Mouse (Mus musculus): ENCODE measurements around the gene Dennd1a.

Dennd1a gene

DNA sequence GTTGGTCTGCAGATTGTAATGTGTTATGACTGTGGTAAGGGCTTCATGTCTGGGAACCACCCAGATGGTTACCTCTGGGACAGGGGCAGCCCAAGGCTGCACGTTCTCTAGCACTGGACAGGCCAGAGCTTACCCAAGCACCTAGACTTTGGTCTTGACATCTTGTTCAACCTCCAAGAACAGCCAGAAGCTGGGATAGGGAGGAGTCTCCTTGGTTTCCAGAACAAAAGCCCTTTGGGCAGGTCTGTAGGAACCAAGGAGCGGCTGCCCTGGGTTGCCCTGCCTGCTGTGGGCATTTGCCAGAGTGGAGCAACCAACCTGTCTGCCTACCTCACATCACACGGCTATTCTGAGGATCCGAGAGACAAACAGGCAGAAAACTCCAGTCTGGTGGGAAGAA, 490.1 kb downstream of the Dennd1a start:
- DNase-seq = no peak

DNA sequence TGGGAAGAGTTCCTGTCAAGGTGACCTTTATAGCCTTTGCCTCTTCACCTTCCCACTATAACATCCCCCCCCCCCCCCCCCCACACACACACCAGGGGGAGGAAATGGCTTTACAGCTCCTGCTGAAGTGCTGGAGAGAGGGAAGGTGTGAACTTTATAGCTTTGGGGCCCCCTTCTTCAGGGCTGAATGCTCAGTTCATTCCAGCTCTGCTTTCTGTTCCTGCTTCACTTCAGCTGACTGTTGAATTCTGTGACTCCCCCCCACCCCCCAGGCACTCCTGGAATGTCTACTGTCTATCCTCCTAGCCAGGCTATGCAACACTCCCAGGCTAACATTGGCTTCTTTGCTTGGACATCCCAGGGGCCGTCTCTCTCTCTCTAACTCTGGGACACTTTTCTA, 491.2 kb downstream of the Dennd1a start:
- DNase-seq = no peak

DNA sequence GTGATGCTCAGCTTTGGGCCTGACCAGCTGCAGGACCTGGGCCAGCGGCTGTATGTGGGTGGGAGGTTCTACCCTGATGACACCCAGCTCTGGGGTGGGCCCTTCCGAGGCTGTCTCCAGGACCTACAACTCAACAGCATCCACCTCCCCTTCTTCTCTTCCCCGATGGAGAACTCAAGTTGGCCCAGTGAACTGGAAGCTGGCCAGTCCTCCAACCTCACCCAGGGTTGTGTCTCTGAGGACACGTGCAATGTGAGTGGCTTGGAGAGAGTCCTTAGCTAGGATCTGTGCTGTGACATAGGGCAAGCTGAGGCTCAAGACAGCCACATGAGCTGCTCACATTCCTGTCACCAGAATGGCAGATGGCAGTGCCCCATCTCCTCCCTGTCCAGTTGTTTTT, 495.9 kb downstream of the Dennd1a start:
- no peak for DNase-seq

DNA sequence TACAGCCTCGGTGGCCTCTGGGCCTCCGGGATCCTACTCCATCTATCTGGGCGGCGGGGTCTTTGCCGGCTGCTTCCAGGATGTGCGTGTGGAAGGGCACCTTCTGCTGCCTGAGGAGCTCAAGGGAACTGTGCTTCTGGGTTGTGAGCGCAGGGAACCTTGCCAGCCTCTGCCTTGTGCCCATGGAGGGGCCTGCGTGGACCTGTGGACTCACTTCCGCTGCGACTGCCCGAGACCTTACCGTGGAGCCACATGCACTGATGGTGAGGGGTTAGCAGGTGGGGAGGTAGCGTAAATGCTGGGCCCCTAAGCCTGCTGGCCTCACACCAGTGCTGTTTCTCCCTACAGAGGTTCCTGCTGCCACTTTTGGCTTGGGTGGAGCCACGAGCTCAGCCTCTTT, 496.5 kb downstream of the Dennd1a start:
- no peak for DNase-seq

DNA sequence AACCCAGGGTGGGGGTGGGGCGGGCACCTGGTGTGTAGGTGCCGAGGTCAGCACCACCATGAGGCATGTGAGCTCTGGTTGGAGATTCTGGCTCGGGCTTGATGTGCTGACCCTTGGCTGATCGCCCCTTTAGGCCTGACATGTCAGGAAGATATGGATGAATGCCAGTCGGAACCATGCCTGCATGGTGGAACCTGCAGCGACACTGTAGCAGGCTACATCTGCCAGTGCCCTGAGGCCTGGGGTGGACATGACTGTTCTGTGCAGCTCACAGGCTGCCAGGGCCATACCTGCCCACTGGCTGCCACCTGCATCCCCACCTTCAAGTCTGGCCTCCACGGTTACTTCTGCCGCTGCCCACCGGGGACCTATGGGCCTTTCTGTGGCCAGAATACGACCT, 497.2 kb downstream of the Dennd1a start:
- no peak for DNase-seq

DNA sequence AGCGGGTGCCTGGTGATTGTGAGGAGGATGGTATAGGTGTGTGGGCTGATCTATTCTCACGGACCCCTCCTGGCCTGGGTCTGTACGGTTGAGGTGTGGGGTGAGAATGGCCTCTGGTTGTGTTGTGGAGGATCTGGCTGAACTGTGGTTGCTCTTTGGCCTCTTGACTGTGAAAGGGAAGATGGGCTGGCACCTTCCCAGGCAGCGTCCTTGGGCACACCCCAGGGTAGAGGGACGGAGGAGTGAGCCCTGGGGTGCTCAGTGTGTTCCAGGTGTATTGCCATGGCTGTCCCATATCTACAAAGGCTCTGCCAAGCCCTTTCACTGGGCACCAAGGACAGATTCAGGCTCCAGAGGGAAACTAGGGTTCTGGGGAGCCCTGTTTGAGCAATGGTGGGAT, 498.2 kb downstream of the Dennd1a start:
- no peak for DNase-seq

DNA sequence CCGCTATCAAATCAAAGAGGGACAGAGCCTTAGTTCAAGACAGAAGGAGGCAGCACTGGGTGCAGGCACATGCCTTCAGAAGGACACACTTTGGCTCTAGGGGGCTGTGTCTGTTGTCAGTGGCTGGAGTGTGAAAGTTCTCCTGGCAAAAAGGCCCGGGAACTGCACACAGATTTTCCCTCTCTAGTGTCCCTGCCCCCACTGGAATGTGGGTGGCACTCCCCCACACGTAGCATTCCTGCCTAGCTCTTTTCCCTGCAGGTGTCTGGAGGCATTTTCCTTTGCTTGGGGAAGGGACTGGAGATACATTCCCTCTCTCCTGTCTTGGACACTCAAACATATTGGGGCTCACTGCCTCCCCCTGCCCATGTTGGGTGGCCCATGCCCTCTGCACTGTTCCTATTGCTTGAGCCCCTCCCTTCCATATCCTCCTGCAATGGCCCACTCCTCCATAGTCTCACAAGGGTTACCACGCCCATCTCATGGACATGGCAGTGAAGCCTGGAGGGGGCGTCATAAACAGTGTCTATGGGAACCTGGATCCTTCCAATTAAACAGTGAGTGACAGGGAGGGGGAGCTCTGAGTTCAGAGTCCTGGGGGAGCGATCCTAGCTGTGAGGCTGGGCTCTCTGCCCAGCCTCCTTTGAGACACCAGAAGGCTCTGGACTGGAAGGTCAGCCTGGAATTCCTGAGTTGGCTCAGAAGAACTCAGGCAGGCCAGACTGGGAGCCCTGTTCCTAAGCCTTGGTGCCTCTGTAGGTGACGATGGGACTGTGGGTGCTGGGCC, 498.8 kb downstream of the Dennd1a start:
- DNase-seq = peak; percentile 45

DNA sequence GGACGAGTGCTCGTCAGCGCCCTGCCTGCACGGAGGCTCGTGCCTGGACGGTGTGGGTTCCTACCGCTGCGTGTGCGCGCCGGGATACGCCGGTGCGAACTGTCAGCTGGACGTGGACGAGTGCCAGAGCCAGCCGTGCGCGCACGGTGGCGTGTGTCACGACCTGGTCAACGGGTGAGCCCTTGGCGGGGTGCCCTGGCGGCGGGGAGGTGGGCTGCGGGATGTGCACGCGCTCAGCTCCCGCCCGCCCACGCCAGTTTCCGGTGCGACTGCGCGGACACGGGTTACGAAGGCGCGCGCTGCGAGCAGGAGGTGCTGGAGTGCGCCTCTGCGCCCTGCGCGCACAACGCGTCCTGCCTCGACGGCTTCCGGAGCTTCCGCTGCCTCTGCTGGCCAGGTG, 500.7 kb downstream of the Dennd1a start:
- no peak for DNase-seq

DNA sequence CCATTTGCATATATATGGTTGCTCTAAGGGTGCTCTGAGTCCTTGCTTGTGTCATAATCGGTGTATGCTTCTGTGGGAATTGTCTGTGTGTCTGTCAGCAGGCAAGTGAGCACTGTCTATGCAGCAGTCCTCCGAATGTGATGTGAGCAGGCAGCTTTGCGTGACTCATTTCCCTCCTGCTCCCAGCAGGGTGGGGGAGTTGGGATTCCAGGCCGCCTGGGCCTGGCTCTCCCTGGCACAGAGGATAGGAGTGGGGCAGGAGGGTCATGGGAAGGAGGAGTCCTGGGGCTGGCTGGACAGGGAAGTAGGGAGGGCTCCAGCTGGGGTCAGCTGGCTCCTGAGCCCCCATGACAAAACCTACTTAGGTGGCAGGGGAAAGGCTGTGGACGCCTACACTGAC, 502.7 kb downstream of the Dennd1a start:
- DNase-seq = no peak

DNA sequence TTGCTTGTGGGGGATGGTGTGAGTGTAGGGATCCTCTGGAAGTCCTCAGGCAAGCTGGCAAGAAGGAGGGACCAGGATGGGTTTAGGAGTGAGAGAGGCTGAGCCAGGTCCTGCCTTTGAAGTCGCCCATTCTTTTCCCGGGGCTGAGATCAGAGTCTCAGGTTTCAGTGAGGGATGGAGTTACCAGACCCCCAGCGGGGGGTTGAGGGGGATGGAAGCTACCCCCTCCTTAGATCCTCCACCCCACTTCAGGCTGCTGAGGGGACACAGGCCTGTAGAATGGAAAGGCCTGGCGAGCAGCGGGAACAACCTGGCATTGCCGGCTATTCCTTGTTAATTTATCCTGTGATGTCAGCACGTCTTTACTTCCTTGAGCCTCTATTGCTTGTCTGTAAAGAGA, 505.2 kb downstream of the Dennd1a start:
- no peak for DNase-seq

DNA sequence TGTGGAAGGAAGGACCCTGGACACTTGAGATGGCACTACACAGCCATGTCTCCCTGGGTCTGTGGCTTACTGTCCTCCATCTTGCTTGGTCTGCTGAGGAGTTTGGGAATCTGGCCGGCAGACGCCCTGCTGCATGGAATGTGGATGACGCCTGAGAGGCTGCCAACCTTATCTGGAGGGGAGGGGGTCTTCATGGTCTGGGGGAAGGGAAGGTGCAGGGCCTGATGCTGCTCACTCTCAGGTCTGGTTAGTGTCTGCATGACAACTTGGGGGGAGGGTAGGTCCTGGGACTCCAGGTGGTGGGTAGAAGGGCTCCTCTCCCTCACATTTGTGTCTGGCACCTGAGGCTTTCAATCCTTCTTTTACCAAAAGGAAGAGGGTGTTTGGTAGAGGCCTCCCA, 505.8 kb downstream of the Dennd1a start:
- no peak for DNase-seq

DNA sequence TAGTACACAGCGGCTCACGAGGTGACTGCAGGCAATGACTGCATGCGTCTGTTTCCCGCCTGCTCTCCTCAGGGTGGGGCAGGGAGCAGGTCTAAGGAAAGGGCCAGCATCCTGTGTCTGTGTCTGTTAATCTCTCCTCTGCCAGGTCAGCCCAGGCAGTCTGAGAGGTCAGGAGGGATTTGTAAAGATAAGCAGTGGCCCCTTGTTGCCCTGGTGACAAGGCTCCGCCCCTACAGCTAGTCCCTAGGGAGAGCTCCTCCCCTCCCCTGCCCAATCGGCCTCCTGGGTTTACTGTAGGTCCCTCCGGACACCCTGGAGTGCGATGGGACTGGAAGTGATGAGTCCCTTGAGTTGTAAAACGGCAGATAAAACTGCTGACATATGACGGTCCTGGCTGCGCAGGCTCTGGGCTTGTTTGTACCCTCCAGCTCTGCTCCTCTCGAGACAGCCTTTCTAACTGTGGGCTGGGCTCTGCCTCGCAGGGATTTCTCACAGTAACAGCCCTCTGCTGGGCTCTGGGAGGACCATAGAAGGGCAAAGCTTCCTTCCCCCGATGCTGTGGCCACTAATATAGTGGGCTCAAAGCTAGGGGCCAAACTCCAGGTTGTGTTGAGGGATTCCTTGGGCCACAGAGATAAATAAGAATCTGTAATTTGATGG, 506.8 kb downstream of the Dennd1a start:
- no peak for DNase-seq

DNA sequence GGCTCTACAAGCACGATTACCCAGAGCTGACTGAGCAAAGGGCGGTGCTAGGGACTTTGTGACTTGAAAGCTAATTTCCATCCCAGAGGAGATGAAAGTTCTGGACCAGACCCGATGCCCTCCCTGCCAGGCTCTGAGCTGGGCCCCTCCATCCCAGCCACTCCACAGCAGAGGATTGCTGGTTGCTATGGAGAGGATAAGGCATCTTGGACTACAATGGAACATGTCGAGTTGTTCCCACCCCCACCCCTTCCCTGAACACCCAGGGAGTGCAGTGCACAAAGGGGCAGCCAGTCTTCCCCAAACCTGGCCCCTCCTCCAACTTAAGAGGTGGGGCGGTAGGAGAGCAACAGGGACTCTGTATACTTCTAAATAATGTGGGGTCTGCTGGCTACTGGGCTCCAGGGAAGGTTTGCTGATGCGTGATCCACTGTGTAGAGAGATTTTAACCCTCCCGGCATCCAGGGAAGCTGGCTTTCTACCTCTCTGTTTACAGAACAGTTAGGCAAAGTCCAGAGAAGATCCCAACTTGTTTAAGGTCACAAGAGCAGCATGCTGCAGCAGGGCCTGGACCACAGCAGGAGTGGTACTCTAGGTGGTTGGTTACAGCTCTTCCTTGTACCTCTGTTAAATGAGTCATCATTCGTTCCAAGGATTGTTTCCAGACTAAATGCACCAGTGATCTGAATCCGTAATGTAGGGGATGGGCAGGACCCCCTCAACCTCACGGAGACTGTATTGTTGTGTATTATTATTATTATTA, 509.1 kb downstream of the Dennd1a start:
- no peak for DNase-seq

DNA sequence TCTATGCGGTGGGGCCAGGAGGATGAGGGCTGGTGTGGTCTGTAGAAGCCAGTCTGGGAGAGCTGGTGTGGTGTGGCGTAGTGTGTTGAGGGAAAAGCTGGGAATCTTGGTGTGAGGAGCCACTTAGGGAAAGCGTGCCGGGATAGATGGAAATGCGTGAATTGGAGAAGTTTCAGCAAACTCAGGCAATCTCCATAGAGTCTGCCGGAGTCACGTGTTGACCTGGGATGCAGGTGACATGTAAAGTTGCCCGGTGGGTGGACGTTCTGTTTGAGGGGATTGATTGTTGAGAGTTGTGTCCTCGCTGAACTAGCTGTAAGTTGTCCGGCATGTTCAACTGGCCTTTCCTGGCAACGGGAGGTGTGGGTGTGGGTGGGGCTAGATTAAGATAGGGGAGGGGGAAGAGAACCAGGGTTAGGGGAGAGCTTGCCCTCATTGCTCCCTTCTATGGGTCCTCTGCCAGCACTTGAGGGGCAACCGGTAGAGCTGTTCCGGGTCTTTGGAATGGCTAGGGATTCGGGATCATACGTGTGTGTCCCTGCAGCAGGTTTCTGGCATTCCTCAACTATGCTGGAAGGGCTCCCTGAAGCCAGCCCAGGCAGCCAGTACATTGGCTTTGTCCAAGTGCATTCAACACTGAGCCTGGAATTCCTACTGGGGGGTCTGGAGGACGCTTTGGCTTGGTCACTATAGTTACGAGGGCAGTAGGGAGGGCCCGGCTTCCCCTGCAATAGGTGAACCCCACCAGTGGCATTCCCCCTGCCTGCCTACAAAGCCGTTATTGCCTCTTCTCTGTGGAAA, 510.4 kb downstream of the Dennd1a start:
- no peak for DNase-seq

DNA sequence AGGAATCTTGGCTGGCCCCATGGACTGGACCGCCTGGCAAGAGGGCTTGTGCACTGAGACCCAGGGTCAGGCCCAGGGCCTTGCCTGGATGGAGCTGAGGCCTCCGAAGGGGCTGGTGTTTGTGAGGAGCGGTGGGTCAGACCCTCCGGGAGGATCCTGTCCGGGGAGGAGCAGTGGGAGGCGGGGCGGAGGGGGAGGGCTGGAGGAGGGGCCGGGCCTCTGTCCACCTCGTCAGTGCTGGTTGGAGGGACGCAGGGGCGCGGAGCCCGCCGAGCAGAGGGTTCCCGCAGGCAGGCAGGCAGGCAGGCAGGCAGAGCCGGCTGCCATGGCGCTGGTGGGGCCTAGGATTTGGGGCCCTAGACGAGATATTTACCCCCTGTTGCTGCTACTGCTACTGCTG, 511.2 kb downstream of the Dennd1a start, which contains the start of gene Crb2:
Crb2 (plus strand) TSS at position 234 of the 400 bp plus-strand sequence.
- DNase-seq = no peak

DNA sequence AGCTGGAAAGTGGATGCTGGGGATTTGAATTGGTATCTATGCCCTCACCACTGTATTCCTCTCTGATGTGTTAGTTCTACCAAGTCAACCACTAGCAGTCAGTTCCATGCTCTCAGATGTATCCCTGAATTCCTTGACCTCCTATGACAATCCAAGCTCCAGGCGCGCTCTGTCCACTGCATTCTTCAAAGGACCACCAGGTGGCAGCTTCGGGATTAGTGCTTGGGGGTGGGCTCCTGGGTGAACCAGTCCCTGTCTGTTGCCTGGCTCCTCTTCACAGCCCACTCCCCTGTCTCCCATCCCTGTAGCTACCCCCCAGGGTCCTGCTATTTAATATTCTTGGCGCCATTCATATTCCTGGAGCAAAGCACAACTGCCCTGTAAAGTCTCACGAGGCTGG, 512.6 kb downstream of the Dennd1a start:
- no peak for DNase-seq

DNA sequence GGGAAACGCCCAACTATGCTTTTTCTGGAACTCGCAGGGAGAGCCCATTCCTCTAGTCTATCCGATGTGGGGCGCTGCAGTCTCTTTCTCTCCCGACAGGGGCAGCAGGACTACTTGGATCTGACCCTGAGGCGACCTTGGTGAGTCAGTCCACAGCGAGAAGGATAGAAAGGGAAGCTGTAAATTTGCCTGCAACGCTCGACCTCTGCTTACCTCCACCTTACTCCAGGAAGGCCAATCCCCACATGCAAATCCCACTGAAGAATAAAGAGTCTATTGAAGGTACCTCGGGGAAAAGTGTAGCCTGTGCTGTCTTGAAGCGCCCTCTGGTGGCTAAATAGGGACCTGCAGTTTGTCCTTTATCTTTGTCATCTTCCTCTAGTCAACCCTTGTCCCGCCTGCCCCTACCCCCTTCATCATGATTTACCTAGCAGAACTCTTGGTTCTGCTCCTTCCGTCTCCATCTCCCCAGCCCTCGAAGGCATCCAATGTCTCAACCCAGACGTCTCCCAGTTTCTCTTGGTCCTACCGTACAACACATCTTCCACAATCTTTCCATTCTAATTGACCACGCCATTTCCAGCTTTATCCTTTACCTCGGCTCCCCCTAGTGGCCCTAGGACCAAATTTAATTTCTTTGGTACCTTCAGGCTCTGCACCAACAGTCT, 515.4 kb downstream of the Dennd1a start:
- peak; percentile 93 for DNase-seq

DNA sequence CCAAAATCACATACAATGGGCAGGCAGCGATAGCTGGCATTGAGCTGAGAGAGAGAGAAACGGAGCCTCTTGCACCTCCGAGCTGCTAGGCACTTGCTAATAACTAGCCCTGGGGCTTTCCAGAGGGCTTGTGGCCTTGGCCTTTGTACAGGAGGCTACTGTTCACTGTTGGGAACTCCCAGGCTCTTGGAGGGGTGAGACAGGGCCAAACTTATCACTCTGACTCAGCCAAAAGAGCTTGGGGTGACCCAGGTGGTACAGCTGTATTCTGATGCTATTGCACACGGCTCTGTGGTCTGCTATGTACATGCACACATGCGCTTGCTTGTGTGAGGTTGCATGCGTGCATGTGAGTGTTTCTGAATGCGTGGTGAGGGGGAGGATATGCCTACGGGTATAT, 517.4 kb downstream of the Dennd1a start:
- no peak for DNase-seq

DNA sequence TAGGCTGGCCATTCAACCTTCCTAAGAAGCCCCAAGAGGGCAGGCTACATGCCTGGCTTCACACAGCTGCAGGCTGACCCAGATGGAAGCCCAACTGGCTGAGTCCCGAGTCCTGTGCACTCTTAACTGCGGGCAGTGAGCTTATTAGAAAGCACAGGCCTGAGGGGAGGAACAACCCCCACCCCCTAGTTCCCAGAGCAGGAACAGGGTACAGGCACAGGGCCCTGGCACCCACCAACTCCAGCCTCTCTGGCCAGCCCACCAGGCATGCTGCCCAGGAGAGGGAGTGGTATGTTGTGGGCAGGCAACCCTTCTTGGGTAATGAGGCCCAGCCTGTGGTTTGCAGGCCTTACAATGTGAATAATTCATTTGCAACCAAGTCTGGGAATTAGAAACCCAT, 518.3 kb downstream of the Dennd1a start:
- DNase-seq = no peak

DNA sequence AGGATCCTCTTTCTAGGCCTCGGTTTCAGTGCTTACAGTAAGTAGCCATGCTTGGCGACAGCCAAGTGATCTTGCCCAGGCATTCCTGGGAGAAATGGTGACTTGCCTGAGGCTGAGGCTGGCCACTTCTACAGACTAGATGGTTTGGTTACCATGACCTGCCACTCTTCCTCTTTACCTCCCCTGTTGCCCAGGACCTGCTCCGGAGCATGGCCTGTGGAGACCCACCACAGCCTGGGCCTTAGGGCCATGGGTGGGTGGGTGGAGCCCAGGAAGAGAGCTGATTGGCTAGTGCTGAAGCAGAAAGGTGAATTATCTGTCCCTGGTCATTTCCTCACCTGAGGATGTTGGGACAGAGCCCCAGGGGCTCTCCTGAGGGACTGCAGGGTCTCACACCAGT, 519.5 kb downstream of the Dennd1a start:
- DNase-seq = no peak

DNA sequence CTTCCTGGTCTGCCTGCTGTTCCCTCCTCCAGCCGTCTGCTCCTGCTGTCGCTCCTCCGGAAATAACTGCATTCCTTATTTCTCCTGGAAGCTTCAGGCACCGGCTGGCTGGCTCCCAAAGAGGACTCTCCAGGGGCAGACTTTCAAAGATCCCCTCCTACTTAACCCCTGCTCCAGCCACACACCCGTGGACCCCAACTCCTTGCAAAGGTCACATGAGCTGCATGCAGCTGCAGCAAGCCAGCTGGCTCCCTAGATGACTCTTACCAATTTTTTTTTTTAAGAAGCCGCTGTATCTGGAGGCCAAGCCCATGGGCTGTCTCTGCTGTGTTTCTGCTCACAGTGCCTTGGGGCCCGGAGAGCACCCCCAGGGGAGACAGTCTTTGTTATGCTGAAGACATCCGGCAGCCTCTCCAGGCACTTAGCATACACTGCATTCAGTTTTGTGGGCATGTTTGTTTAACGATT, 520.1 kb downstream of the Dennd1a start:
- DNase-seq = no peak

DNA sequence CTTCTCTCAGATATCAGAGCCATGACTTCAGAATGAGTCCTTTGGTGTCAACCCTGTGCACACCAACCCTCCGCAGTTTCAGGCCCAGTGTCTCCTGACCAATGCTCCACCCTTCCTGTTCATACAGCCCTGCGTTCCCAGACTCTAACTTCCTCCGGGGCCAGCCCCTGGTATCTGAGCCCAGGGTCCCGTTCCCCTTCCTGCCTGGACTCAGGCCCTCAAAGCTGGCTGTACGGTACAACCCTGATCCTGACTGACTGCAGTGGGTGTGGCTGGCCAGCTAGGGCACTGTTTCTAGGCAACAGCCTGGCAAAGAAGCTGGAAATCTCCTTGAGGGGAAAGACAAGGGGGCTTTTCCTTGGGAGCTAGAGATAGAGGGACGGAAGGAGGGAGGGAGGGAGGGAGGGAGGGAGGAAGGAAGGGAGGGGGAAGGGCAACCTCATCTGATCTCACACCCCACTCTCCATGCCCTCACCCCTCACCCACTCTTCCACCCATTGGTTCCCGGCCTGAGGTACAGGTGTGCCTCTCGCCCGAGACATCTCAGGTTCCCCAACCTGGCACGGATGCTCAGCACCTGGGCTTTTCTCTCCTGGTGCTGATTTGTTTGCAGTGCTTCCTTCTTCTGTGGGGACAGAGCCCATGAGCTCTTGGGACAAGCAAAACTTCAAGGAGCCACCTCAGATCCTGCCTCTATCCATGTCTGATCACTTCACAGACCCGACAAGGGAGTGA, 521.0 kb downstream of the Dennd1a start:
- DNase-seq = no peak

Data from cerebellum, adult 11 months (tissue).